Mouse (Mus musculus) G1E (cell line): ENCODE data around the gene Zfp668.

ENCODE experiments used
- CTCF ChIP-seq: IDR thresholded peaks from 2 replicates; pipeline ENCODE4 v1.5.1; 2012; ENCODE audit warnings: low read depth, low read length, inconsistent platforms, mixed read lengths
- GATA1 ChIP-seq: IDR thresholded peaks from 2 replicates; pipeline ENCODE4 v1.6.1; 2012; ENCODE audit warnings: borderline replicate concordance, low read length, inconsistent platforms, mixed read lengths

- TF ChIP-seq CTCF (peak; percentile 77), GATA1 (no peak)
Measured at GRCm38 (mm10) chr7:127896384-127896783, 19.8 kb upstream of the Zfp668 start.
